Mouse (Mus musculus) forebrain, embryonic 16.5 days (tissue): ENCODE results near the gene Ccdc141. TPM values are rescaled to one million over a fixed set of nuclear protein-coding genes. Genes with fewer than 3 reads are reported as not detected.

Source experiments
- ATAC-seq: fragments of 200-750 bp; cut with Nextera tagmentation; 2 replicates; pipeline ENCODE4 v1.8.0; 2017; ENCODE audit warnings: mild to moderate bottlenecking, moderate library complexity
- H3K27ac ChIP-seq: fragments of 300-500 bp; sonication (generic); 2 replicates; pipeline ENCODE4 v1.5.1; 2014; ENCODE audit warnings: low read length, control low read depth
- H3K27me3 ChIP-seq: fragments of 300-500 bp; sonication (generic); replicated peaks from 2 replicates; pipeline ENCODE4 v1.6.1; 2014; ENCODE audit warnings: low read length; ENCODE audit not compliant: control insufficient read depth, insufficient read depth
- H3K36me3 ChIP-seq: fragments of 300-500 bp; sonication (generic); 2 replicates; pipeline ENCODE4 v1.6.1; 2014; ENCODE audit not compliant: control insufficient read depth, insufficient read depth
- H3K4me1 ChIP-seq: fragments of 300-500 bp; sonication (generic); replicated peaks from 2 replicates; pipeline ENCODE4 v1.6.1; 2014; ENCODE audit warnings: low read length; ENCODE audit not compliant: control insufficient read depth, insufficient read depth
- H3K4me2 ChIP-seq: fragments of 300-500 bp; sonication (generic); 2 replicates; pipeline ENCODE4 v1.6.1; 2014; ENCODE audit warnings: mild to moderate bottlenecking, low read length, control low read depth
- H3K4me3 ChIP-seq: fragments of 300-500 bp; sonication (generic); replicated peaks from 2 replicates; pipeline ENCODE4 v1.5.1; 2014; ENCODE audit warnings: mild to moderate bottlenecking, low read length, control low read depth
- H3K9ac ChIP-seq: fragments of 300-500 bp; sonication (generic); replicated peaks from 2 replicates; pipeline ENCODE4 v1.6.1; 2014; ENCODE audit warnings: low read depth, low read length, control low read depth
- H3K9me3 ChIP-seq: fragments of 300-500 bp; sonication (generic); 2 replicates; pipeline ENCODE4 v1.6.1; 2016; ENCODE audit warnings: low read length; ENCODE audit not compliant: control insufficient read depth
- WGBS: fragments of 180-500 bp; shearing (Covaris S2); extraction: QIAGEN DNeasy Blood & Tissue Kit; methylation state at CpG from one replicate; pipeline ENCODE4 v1.1.7; 2014; 5-methylcytosine and 5-hydroxymethylcytosine counted together
- polyA plus RNA-seq: library from polyadenylated mRNA; unstranded; fragments of >200 nt; fragmentation: Nextera tagmentation; extraction: Ambion mirVana; gene quantifications from 2 replicates; pipeline ENCODE4 v1.2.1, GENCODE M21; 2015

Ccdc141 gene
- polyA plus RNA-seq, 1 experiment from 2014 or later, result 4.8 TPM

DNA sequence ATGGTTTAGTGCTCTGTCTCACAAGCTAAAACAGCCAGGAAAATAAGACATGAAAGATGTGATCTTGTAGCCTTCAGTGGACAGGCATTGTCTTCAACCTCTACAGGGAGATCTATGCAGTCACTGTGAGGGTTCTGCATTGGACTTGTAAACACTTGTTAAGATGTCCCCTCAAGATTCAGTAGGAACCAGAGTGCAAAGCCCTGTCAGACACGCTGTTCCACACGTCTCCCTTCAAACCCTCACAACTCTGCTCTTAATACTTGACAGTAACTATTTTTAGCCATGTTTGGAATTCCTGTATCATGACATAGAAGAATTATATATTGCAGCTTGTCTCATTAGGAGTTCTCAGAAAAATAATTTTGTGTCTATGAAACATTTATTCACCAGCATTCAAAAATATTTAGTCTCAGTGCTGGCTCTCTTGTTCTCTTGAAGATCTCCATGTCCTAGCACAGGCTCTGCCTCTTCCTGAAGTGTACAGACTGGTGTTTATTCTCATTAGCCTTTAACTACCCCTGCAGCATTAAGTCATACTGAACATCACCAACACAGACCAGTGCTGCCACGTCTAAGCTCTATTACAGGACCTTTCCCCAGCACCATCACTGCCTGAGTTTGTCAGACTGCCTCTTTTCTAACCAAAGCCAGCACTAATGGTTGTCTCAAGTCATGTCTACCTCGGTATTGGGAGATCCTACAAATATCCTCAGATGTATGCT is 12.0 kb upstream of the Ccdc141 start:
- peaks cover 7% of the 10 kb centered on the region; the same call in 1 of the 2 replicates for H3K36me3 ChIP-seq
- no peaks in the 10 kb centered on the region for H3K4me1 ChIP-seq
- 92% methylated on average over 4 of the region's 4 CpGs for WGBS
- H3K27me3 ChIP-seq, result no peaks in the 10 kb centered on the region
- H3K9ac ChIP-seq, result no peak overlapping the region
- H3K27ac ChIP-seq, result no peak overlapping the region
- no peak for ATAC-seq
- no peak overlapping the region for H3K4me3 ChIP-seq
- H3K9me3 ChIP-seq, result no peaks in the 10 kb centered on the region
- H3K4me2 ChIP-seq, result no peak overlapping the region

DNA sequence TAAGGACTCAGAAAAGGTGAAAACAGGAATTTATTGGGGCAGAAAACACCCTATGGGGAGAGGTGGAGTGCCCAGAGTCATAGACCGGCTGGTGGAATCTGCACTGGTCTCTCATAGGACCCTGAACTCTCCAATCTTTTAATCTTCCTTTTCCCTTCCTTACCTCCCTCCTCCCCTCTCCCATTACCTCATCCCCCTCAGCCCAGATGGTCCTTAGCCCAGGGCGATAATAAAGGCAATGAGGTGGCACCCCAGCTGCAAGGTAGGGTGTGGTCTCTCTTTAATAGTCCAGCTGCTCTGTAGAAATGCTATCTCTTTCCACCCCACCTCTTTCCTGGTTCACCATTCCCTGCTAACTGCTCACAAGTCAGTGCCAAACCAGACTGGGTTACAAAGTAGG is 7.0 kb upstream of the Ccdc141 start:
- no peaks in the 10 kb centered on the region for H3K27me3 ChIP-seq
- 0 out of 2 replicates have a peak, but pooled peaks cover 2% of the 10 kb centered on the region for H3K36me3 ChIP-seq
- no peak overlapping the region for H3K4me3 ChIP-seq
- 0 out of 2 replicates have a peak, but pooled peaks cover 4% of the 10 kb centered on the region for H3K4me1 ChIP-seq
- H3K9ac ChIP-seq, result no peak overlapping the region
- ATAC-seq, result no peak
- WGBS, result 74% methylated on average over 2 of the region's 2 CpGs
- no peaks in the 10 kb centered on the region for H3K9me3 ChIP-seq
- H3K4me2 ChIP-seq, result no peak overlapping the region
- H3K27ac ChIP-seq, result no peak overlapping the region

DNA sequence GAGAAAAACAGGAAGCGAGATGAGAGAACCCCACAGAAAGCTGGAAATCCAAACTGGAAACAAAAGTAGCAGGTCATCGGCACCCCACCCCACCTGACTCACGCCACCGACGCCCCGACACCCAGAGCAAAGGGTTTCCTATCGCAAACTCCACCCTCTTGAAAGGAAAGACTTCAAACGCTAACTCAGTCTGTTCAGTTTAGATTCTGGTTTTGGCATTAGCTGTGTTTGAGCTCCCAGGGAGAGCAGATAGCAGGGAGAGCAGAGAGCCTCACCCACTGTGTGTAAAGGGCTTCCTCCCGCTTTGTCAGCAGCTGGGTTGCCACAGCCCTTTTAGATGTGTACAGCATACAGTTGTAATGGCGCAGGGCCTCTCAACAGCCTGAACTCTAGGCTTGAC is 6.0 kb upstream of the Ccdc141 start:
- Histone ChIP-seq H3K4me3 (no peak overlapping the region), H3K9ac (no peak overlapping the region), H3K27me3 (no peaks in the 10 kb centered on the region), H3K36me3 (0 out of 2 replicates have a peak, but pooled peaks cover 2% of the 10 kb centered on the region), H3K27ac (no peak overlapping the region), H3K4me1 (peaks cover 10% of the 10 kb centered on the region), H3K9me3 (no peaks in the 10 kb centered on the region), H3K4me2 (no peak overlapping the region)
- no peak; the same call in 1 of the 2 replicates for ATAC-seq
- WGBS, result 71% methylated on average over 10 of the region's 10 CpGs

DNA sequence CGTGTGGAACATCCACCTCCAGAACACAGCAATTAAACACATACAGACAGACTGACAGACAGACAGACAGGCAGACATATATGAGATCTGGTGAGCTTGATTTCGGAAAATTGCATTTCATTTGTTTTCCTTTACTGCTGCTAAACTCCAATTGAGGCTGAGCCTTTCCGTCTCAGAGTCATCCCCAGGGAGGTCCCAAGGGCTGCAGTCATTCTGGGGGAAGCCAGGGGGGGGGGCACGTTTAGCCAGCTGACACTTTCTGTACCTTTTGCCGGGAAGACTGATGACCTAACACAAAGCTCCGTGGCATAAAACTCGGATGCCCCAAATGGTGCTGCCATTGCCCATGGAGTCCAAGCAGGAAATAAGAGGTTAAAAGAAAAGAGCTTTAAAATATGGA is 5.0 kb upstream of the Ccdc141 start:
- H3K4me1 ChIP-seq, result peaks cover 13% of the 10 kb centered on the region
- H3K27me3 ChIP-seq, result no peaks in the 10 kb centered on the region
- no peak overlapping the region for H3K27ac ChIP-seq
- 79% methylated on average over 7 of the region's 7 CpGs for WGBS
- no peak for ATAC-seq
- H3K36me3 ChIP-seq, result 0 out of 2 replicates have a peak, but pooled peaks cover 2% of the 10 kb centered on the region
- H3K9ac ChIP-seq, result no peak overlapping the region
- no peak overlapping the region for H3K4me3 ChIP-seq
- H3K9me3 ChIP-seq, result no peaks in the 10 kb centered on the region
- no peak overlapping the region for H3K4me2 ChIP-seq

DNA sequence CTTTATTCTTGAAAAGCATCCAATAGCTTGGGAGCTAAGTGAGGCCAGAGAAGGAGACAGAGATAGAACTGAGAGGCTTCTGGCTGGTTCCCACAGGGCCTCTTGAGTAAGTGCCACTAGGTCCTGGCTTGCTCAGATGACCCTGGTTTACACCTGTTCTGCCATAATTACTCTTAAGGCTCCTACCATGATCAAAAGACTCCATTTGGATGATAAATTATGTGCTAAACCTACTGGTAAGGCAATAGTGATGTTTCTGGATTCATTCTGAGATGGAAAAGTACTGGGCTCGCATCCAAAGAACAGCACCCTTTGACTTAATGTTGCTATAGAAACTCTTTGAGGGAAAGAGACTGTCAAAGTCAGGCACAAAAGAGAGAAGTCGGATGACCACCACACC is 3.9 kb upstream of the Ccdc141 start:
- Histone ChIP-seq H3K4me1 (peaks cover 17% of the 10 kb centered on the region), H3K27me3 (no peaks in the 10 kb centered on the region), H3K27ac (no peak overlapping the region), H3K4me3 (no peak overlapping the region), H3K4me2 (no peak overlapping the region), H3K9me3 (no peaks in the 10 kb centered on the region), H3K36me3 (no peaks in the 10 kb centered on the region), H3K9ac (no peak overlapping the region)
- 63% methylated on average over 2 of the region's 2 CpGs for WGBS
- no peak for ATAC-seq

DNA sequence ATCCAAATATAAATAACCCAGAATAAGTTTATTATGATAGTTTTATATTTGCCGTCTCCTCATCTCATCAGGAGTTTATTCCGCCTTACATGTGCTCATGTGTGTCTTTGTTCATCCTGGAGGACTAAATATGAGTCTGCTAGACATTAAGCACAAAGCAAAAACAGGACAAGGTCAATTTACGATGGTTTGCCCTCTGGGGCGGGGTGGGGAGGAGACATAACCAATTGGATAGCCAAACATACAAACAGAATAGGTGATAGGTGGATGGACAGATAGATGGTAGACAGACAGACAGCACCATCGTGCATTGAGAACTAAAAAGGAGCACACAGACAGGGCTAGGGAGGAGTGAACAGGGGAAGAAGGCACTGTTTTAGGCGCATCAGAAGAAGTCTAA is 3.4 kb upstream of the Ccdc141 start:
- H3K9me3 ChIP-seq, result no peaks in the 10 kb centered on the region
- peaks cover 17% of the 10 kb centered on the region for H3K4me1 ChIP-seq
- no peak overlapping the region for H3K9ac ChIP-seq
- no peak overlapping the region for H3K4me2 ChIP-seq
- H3K4me3 ChIP-seq, result no peak overlapping the region
- H3K36me3 ChIP-seq, result no peaks in the 10 kb centered on the region
- no peak for ATAC-seq
- 91% methylated on average over 6 of the region's 6 CpGs for WGBS
- no peak overlapping the region for H3K27ac ChIP-seq
- no peaks in the 10 kb centered on the region for H3K27me3 ChIP-seq

DNA sequence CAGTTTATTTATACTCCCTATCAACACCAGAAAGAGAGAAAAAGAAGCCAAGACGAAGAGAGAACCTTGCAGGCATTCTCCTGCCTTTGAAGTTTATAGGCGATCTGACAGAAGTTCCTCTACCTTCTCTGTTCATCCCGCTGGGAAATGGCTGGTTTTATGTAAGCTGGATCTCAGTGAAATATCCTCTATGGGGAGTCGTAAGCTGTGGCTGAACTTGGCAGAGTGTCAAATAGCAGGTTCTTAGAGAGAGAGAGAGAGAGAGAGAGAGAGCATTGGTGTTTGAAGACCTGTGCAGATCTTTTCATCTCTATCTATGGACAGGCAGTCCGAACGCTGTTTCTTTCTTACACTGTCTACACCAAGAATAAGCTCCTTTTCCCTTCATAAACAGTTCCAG is 2.9 kb upstream of the Ccdc141 start:
- Histone ChIP-seq H3K27ac (no peak overlapping the region), H3K4me2 (no peak overlapping the region), H3K9ac (no peak overlapping the region), H3K27me3 (no peaks in the 10 kb centered on the region), H3K4me1 (peaks cover 17% of the 10 kb centered on the region), H3K4me3 (no peak overlapping the region), H3K36me3 (no peaks in the 10 kb centered on the region), H3K9me3 (no peaks in the 10 kb centered on the region)
- 57% methylated on average over 6 of the region's 6 CpGs for WGBS
- ATAC-seq, result no peak

DNA sequence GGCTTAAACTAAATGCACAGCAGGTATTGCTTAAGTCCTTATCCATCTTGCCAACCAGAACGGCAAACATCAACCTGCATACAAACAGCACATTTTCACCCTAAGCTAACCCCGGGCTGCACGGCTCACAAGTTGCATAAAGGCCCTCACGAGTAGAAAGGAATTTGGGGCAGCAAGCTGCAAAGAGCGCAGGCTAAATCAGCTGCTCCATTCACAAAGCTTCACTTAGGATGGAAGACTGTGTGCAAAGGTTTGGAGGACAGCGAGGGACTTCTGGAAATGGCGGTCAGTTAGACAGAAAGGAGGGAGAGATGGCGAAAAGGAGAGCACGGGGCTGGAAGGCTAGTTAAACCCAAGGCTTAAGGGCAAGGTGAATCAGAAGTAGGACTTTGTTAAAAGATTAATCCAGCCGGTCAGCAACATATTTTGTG is 1.8 kb upstream of the Ccdc141 start:
- Histone ChIP-seq H3K4me2 (no peak overlapping the region), H3K4me3 (no peak overlapping the region), H3K36me3 (no peaks in the 10 kb centered on the region), H3K4me1 (peaks cover 17% of the 10 kb centered on the region), H3K9ac (no peak overlapping the region), H3K27me3 (no peaks in the 10 kb centered on the region), H3K27ac (no peak overlapping the region), H3K9me3 (no peaks in the 10 kb centered on the region)
- ATAC-seq, result no peak
- 12% methylated on average over 10 of the region's 10 CpGs for WGBS

DNA sequence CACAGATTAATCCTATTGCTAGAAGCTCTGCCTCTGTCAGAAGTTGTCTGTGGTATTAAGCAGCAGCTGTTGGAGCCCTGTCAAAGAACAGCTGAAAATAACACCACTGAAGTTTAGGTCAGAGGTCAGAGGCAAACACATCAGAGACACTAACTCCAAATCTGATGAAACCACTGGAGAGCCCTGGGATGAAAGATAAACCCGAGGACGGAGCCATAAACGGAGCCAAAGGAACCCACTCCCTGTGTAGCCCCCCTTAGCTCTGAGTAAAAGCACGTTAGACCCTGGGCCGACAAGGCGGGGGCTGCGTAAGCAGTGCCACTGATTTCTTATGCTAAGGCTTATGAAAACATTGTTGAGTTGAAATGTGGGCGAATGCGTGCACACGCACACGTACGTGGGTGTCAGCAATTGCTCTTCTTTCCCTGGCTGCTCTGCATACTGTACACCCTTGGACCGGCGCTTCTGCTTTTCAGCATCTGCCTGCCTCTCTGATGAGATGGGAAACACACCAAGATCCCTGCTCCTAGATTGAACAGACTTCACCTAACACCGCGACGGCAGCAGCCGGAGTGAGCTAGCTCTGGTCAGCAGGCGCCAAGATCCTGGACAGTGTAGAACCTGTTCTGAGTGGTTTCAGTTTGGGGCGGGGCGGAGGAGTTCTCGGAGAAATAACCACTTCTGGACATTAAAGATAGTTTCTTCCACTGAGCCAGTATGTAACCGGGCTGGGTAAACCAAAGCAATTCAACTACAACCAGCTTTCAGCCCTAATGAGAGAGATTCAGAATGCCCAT is 1.2 kb upstream of the Ccdc141 start:
- no peaks in the 10 kb centered on the region for H3K36me3 ChIP-seq
- peak; percentile 51 for ATAC-seq
- no peaks in the 10 kb centered on the region for H3K9me3 ChIP-seq
- H3K4me3 ChIP-seq, result peak overlapping the region; percentile 17; the same call in 1 of the 2 replicates
- no peak overlapping the region for H3K27ac ChIP-seq
- H3K9ac ChIP-seq, result 0 out of 2 replicates have a peak overlapping the region, but pooled peaks have one; percentile 8
- no peaks in the 10 kb centered on the region for H3K27me3 ChIP-seq
- peaks cover 17% of the 10 kb centered on the region for H3K4me1 ChIP-seq
- H3K4me2 ChIP-seq, result peak overlapping the region; percentile 37
- WGBS, result 29% methylated on average over 23 of the region's 23 CpGs
